Mouse (Mus musculus): Measurements from ENCODE around the gene Nipa1.

- TF ChIP-seq CTCF (IDR thresholded peaks at IDR 0.05; ENCODE audit: low read depth) (peak; percentile 20; the same call in 1 of the 2 replicates), EP300 (optimal IDR thresholded peaks at IDR 0.05) (no peak)
These were observed 30.1 kb upstream of the Nipa1 start, which contains the start of gene Herc2 for GRCm38 (mm10) chr7:56049831-56050321.

All from stomach, postnatal 0 days (tissue).